Mouse (Mus musculus): ENCODE measurements around the gene Lmf2.

- TF ChIP-seq POLR2A (IDR thresholded peaks at IDR 0.05; ENCODE audit: low read depth, low read length) (no peak), CTCF (IDR thresholded peaks at IDR 0.05; ENCODE audit: borderline replicate concordance, insufficient read depth, low read length) (no peak)
Measured at GRCm38 (mm10) chr15:89308406-89309139, 46.9 kb downstream of the Lmf2 start.
